Mouse (Mus musculus): ENCODE measurements at regions not wholly inside any gene's neighbourhood (a gene's known extent, or its start where the extent isn't known, plus 50 kb on each side); places are given as distances from the start of the nearest gene placed in this dataset.

- DNase-seq (ENCODE audit: low spot score in 2 of 2) = no peak
Measured at GRCm38 (mm10) chr12:107658241-107658640, 169.8 kb downstream of the 3110018I06Rik start.

- DNase-seq (ENCODE audit: low spot score in 2 of 2) = no peak
Measured at GRCm38 (mm10) chr12:107658821-107659220, 170.4 kb downstream of the 3110018I06Rik start.

DNA sequence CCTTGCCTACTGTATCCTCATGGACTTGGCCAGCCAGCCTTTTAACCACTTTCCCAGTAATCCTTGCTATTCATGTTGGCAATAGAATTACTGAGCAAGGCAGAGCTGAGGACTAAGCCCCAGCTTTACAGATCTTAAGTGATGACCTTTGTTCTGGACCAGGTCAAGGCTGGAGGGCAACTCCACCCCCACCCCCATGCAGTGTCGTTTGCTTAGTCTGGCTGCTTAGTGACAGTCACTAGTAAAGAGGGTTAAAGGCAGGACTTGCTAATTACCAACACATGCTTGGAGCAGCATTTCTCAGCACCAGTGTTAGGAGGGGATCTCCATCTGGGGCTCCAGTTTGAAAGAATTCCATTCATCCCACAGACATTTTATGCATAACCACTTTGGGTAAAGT, 174.2 kb downstream of the 3110018I06Rik start:
- no peak for DNase-seq (ENCODE audit: low spot score in 2 of 2)

- DNase-seq (ENCODE audit: low spot score in 2 of 2) = no peak
Measured at GRCm38 (mm10) chr12:107667836-107668235, 179.4 kb downstream of the 3110018I06Rik start.

DNA sequence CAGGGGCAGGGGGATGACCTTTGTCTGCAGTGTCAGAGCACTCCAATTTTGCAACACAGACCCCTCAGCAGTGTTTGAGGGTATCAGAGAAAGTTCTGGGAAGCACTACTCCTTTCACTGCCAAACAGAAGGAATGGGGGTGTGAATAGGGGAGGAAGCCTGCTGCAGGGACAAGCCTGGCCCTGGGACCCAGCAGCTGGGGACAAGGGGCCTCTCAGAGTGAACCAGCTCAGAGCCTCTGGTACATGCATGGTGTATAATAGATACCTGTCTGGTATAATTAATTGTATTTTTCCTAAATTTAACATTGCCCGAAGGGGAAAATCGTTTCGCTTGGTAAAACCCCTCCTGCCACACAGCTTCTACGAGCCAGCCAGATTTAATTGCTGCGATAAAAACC, 180.6 kb downstream of the 3110018I06Rik start:
- DNase-seq (ENCODE audit: low spot score in 2 of 2) = no peak

- no peak for DNase-seq (ENCODE audit: low spot score in 2 of 2)
Measured at GRCm38 (mm10) chr12:107669450-107669849, 181.0 kb downstream of the 3110018I06Rik start.

- DNase-seq (ENCODE audit: low spot score in 2 of 2) = no peak
Measured at GRCm38 (mm10) chr12:107669910-107670309, 181.5 kb downstream of the 3110018I06Rik start.

GRCm38 (mm10) chr12:107677076-107677475, 188.6 kb downstream of the 3110018I06Rik start:
- no peak for DNase-seq (ENCODE audit: low spot score in 2 of 2)

GRCm38 (mm10) chr12:107687447-107687846, 199.0 kb downstream of the 3110018I06Rik start:
- DNase-seq (ENCODE audit: low spot score in 2 of 2) = no peak

DNA sequence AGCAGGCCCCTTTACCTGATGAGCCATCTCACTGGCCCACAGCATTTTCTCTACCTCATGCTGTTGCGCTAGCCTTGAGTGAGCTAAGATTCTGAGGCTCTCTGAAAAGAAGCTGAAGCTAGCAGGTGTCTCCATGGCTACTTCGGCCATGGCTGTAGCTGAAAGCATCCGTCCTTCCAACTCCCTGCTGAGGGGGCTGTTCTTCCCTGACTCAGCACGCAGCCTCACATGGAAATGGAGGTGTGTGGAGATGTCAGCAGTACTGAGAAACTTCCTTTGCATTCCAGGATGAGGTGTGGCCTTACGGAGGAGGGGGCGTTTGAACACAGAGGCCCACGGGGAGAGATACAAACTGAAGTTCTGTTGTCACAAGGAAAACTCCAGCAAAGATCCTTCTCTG, 201.0 kb downstream of the 3110018I06Rik start:
- DNase-seq (ENCODE audit: low spot score in 2 of 2) = no peak

- DNase-seq (ENCODE audit: low spot score in 2 of 2) = no peak
Measured at GRCm38 (mm10) chr12:107690061-107690460, 201.6 kb downstream of the 3110018I06Rik start.

DNA sequence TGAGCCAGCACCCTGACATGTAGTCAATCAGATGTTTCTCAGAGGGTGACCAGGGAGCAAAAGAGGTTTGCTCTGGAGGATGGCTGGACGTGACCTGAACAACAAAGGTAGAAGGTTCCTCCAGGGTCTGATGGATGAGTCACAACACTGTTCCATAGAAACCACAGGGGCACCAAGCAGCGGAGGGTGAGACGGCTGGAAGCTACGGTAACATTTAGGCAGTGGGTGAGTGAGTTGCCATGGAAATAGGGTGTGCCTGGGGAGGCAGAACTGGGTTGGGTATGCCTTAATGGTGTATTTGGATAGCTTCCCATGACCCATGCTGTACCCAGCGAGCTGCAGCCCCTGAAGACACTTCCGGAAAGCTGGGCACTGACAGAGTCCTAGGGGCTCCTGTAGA, 205.3 kb downstream of the 3110018I06Rik start:
- no peak for DNase-seq (ENCODE audit: low spot score in 2 of 2)

- DNase-seq (ENCODE audit: low spot score in 2 of 2) = no peak
Measured at GRCm38 (mm10) chr12:107695014-107695413, 206.6 kb downstream of the 3110018I06Rik start.

DNA sequence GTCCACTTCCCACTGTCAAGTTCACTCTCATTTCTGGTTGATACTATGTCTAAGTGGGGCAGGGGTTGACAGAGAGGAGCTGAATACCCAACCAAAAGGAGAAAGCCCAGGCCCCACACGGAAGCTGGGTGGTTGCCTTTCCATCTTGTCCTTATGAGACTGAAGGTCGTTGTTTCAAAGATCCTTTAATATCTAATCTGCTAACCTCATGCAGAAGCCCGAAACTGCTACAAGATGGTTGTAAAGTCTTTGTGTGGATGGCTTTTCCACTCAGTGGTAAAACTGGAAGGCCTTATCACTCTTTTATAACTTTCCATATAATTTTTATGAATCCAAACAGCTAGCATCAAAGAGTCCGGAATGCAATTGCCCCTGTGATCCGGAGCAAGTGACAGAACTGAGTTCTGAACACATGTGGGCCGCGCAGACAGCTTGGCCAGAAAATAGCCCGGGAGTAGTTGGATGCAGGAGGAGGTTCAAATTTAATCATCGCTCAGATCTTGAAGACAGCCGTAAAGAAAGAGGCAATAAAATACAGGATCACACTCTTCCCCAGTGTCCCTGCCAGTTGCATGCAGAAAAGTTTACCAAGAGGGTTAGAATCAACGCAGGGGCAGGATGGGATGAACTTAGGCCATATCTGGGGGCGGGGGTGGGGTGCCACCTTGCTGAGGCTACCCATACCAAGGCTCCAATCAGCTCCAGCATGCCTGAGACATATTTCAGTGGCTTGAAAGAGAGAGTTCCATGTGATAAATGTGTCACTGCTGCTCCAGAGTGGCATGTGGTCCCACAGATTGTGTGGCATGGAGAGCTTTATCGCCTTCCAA, 207.2 kb downstream of the 3110018I06Rik start:
- DNase-seq (ENCODE audit: low spot score in 2 of 2) = no peak

DNA sequence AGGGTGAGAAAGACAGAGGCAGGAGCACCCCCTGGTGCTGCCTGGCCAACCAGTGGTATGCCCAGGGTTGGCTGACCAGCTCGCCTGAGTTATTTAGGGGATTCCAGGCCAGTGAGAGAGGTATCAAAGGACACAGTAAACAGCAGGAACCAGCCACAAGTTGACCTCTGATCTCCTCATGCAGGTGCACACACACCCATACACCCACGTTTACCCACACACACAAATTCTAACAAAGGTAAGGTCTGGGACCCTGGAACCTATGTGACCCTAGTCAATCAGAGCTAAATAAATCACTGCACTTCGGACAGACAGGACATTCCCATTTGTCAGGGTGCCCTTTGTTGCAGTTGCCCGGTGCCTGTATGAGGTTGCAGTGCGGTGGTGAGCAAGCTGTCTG, 211.9 kb downstream of the 3110018I06Rik start:
- no peak for DNase-seq (ENCODE audit: low spot score in 2 of 2)

DNA sequence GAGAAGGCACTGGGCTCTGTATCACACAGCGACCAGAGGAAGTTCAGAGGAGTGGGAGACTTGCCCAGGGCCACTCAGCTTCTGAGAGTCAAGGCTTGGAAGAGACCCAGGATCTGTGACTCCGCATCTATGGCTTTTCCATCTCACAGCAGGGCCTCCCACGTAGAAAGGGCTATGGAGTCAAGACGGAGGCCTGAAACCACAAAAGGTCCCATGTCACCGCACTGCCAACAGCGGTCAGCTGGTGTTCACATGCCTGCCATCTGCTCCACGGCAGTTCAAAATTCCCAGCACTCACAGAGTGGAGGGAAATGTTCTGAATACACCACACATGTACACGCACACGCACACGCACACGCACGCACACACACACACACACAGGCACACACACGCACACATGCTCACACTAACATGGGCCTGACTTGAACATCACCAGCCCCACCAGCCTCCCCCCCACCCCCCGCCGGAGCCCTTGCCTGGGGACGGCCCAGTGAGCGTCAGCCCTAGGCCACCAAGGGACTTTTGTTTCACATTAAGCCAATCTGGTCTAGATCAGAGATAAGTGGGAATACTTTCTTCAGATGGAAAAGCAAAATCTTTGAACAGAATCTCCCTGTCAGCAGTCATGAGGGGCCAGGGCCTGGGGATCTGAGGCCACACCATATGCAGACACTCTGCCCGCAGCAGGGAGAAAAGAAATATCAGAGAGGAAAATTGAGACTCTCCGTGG, 212.6 kb downstream of the 3110018I06Rik start:
- DNase-seq (ENCODE audit: low spot score in 2 of 2) = no peak

- DNase-seq (ENCODE audit: low spot score in 2 of 2) = no peak
Measured at GRCm38 (mm10) chr12:107708812-107709211, 220.4 kb downstream of the 3110018I06Rik start.

GRCm38 (mm10) chr12:107711017-107711416, 222.6 kb downstream of the 3110018I06Rik start:
- DNase-seq (ENCODE audit: low spot score in 2 of 2) = no peak

DNA sequence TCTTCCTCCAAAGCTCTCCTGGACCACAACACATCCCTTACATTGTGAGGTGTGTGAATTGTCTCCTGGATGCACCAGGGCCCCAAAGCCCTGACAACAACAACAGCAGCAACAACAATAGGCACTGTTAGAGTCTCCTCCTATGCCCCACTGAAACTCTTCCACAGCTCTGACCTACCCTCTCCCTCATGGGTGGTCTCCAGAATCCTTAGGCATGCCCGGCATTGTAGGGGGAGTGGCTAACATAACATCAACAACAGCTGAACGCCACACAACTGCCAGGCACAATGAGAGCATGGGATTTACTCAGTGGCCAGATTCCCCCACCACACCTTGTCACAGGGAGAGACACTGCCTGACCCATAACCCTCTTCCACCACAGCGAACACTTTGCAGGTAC, 223.2 kb downstream of the 3110018I06Rik start:
- no peak for DNase-seq (ENCODE audit: low spot score in 2 of 2)

- no peak for DNase-seq (ENCODE audit: low spot score in 2 of 2)
Measured at GRCm38 (mm10) chr12:107713191-107713590, 224.8 kb downstream of the 3110018I06Rik start.

GRCm38 (mm10) chr12:107714846-107715245, 226.4 kb downstream of the 3110018I06Rik start:
- DNase-seq (ENCODE audit: low spot score in 2 of 2) = no peak

GRCm38 (mm10) chr12:107715871-107716270, 227.4 kb downstream of the 3110018I06Rik start:
- peak in 1 of 2 experiments; percentile 51 for DNase-seq (ENCODE audit: low spot score in 2 of 2)

GRCm38 (mm10) chr12:107720941-107721340, 232.5 kb downstream of the 3110018I06Rik start:
- no peak for DNase-seq (ENCODE audit: low spot score in 2 of 2)
